Comparison of ENCODE assay signal across 12 mouse cellular contexts in genomic region chr17:63937886-63938285, GRCm38 (mm10).
A peak's percentile ranks its signal among the peaks of the same experiment; 100 is the strongest.
DNase-seq lines count a peak whose midpoint lies in the region; ATAC-seq lines count a peak whose summit lies in the region.
"Had no signal": no experiment of that assay in that cellular context is flagged by ENCODE, and none has a peak within 500 bp of the region (broad histone marks: within the 10 kb centered on the region; RNA-seq: fewer than 3 reads in every experiment).

No protein-coding gene starts in this region.

- H3K4me2 ChIP-seq in forebrain, embryonic 14.5 days (ENCODE audit: low read length) = no peak overlapping the region
- H3K4me2 ChIP-seq in forebrain, embryonic 16.5 days (ENCODE audit: low read length) = no peak overlapping the region
- no peak overlapping the region for H3K4me2 ChIP-seq in midbrain, embryonic 12.5 days (replicated peaks)
- no peak overlapping the region for H3K4me2 ChIP-seq in midbrain, embryonic 16.5 days (ENCODE audit: low read length)
- no peak overlapping the region for H3K4me2 ChIP-seq in kidney, embryonic 15.5 days
- H3K4me2 ChIP-seq: hindbrain, embryonic 15.5 days; lung, embryonic 15.5 days had no signal

- no peak overlapping the region for H3K4me3 ChIP-seq in forebrain, embryonic 14.5 days (ENCODE audit: low read depth, low read length)
- no peak overlapping the region for H3K4me3 ChIP-seq in forebrain, embryonic 16.5 days (replicated peaks; ENCODE audit: low read length)
- no peak overlapping the region for H3K4me3 ChIP-seq in midbrain, embryonic 12.5 days
- H3K4me3 ChIP-seq in midbrain, embryonic 16.5 days (ENCODE audit: low read depth, low read length) = no peak overlapping the region
- H3K4me3 ChIP-seq in kidney, embryonic 15.5 days (replicated peaks) = no peak overlapping the region
- H3K4me3 ChIP-seq: hindbrain, embryonic 15.5 days; lung, embryonic 15.5 days had no signal

- H3K27me3 ChIP-seq in forebrain, embryonic 14.5 days (replicated peaks; ENCODE audit: control insufficient read depth, insufficient read depth, low read length) = no peaks in the 10 kb centered on the region
- no peaks in the 10 kb centered on the region for H3K27me3 ChIP-seq in forebrain, embryonic 16.5 days (replicated peaks; ENCODE audit: control insufficient read depth, insufficient read depth, low read length)
- H3K27me3 ChIP-seq in midbrain, embryonic 12.5 days = no peaks in the 10 kb centered on the region
- no peaks in the 10 kb centered on the region for H3K27me3 ChIP-seq in midbrain, embryonic 16.5 days (ENCODE audit: control insufficient read depth, insufficient read depth, low read depth, low read length)
- H3K27me3 ChIP-seq in kidney, embryonic 15.5 days = no peaks in the 10 kb centered on the region
- H3K27me3 ChIP-seq: hindbrain, embryonic 15.5 days; lung, embryonic 15.5 days had no signal

- H3K9ac ChIP-seq in forebrain, embryonic 14.5 days (ENCODE audit: low read length) = no peak overlapping the region
- H3K9ac ChIP-seq in forebrain, embryonic 16.5 days (replicated peaks; ENCODE audit: low read depth, low read length) = no peak overlapping the region
- H3K9ac ChIP-seq in midbrain, embryonic 12.5 days (replicated peaks) = no peak overlapping the region
- no peak overlapping the region for H3K9ac ChIP-seq in midbrain, embryonic 16.5 days (ENCODE audit: low read depth, low read length)
- no peak overlapping the region for H3K9ac ChIP-seq in kidney, embryonic 15.5 days
- H3K9ac ChIP-seq: hindbrain, embryonic 15.5 days; lung, embryonic 15.5 days had no signal

- peak; percentile 18; the same call in 1 of the 2 replicates for ATAC-seq in forebrain, embryonic 14.5 days
- ATAC-seq in forebrain, embryonic 16.5 days = no peak
- peak; percentile 54; the same call in 1 of the 2 replicates for ATAC-seq in midbrain, embryonic 12.5 days (ENCODE audit: low FRiP score, low read depth)
- no peak for ATAC-seq in midbrain, embryonic 16.5 days
- ATAC-seq in kidney, embryonic 15.5 days (replicated peaks; ENCODE audit: low FRiP score) = peak; percentile 83

- H3K27ac ChIP-seq in forebrain, embryonic 14.5 days (ENCODE audit: low read depth, low read length) = no peak overlapping the region
- no peak overlapping the region for H3K27ac ChIP-seq in forebrain, embryonic 16.5 days (ENCODE audit: low read length)
- no peak overlapping the region for H3K27ac ChIP-seq in midbrain, embryonic 12.5 days (replicated peaks)
- no peak overlapping the region for H3K27ac ChIP-seq in midbrain, embryonic 16.5 days (ENCODE audit: low read length)
- H3K27ac ChIP-seq in kidney, embryonic 15.5 days = no peak overlapping the region
- H3K27ac ChIP-seq: hindbrain, embryonic 15.5 days; lung, embryonic 15.5 days; stomach, postnatal 0 days had no signal

- H3K36me3 ChIP-seq in forebrain, embryonic 14.5 days (ENCODE audit: control insufficient read depth, insufficient read depth, low read length) = peaks cover 7% of the 10 kb centered on the region; the same call in 1 of the 2 replicates
- H3K36me3 ChIP-seq in forebrain, embryonic 16.5 days (ENCODE audit: control insufficient read depth, insufficient read depth) = 0 out of 2 replicates have a peak, but pooled peaks cover 2% of the 10 kb centered on the region
- peaks cover 10% of the 10 kb centered on the region; the same call in 1 of the 2 replicates for H3K36me3 ChIP-seq in midbrain, embryonic 12.5 days
- no peaks in the 10 kb centered on the region for H3K36me3 ChIP-seq in midbrain, embryonic 16.5 days (ENCODE audit: control insufficient read depth, insufficient read depth, low read length)
- H3K36me3 ChIP-seq in kidney, embryonic 15.5 days = peaks cover 13% of the 10 kb centered on the region
- H3K36me3 ChIP-seq: lung, embryonic 15.5 days had no signal

- DNase-seq in forebrain, embryonic 14.5 days (ENCODE audit: low spot score) = no peak
- DNase-seq in spleen, postnatal 36 days (ENCODE audit: low spot score in 2 of 2) = no peak
- DNase-seq in layer of hippocampus, postnatal 10 days (ENCODE audit: low spot score in 2 of 2) = no peak
- DNase-seq in adrenal gland, postnatal 14 days = no peak
- DNase-seq: cerebellum, adult 11 months had no signal

- no peaks in the 10 kb centered on the region for H3K9me3 ChIP-seq in forebrain, embryonic 14.5 days (replicated peaks; ENCODE audit: control insufficient read depth, low read length)
- no peaks in the 10 kb centered on the region for H3K9me3 ChIP-seq in forebrain, embryonic 16.5 days (ENCODE audit: control insufficient read depth, low read length)
- no peaks in the 10 kb centered on the region for H3K9me3 ChIP-seq in midbrain, embryonic 12.5 days
- H3K9me3 ChIP-seq in midbrain, embryonic 16.5 days (replicated peaks; ENCODE audit: control insufficient read depth, low read length, poor library complexity, severe bottlenecking) = no peaks in the 10 kb centered on the region
- no peaks in the 10 kb centered on the region for H3K9me3 ChIP-seq in kidney, embryonic 15.5 days (replicated peaks)
- H3K9me3 ChIP-seq: hindbrain, embryonic 15.5 days; lung, embryonic 15.5 days had no signal

- 60% methylated on average over 18 of the region's 18 CpGs for WGBS in forebrain, embryonic 14.5 days
- 60% methylated on average over 18 of the region's 18 CpGs for WGBS in forebrain, embryonic 16.5 days
- WGBS in midbrain, embryonic 12.5 days = 59% methylated on average over 18 of the region's 18 CpGs
- 50% methylated on average over 18 of the region's 18 CpGs for WGBS in midbrain, embryonic 16.5 days
- 58% methylated on average over 18 of the region's 18 CpGs for WGBS in kidney, embryonic 15.5 days

- H3K4me1 ChIP-seq in forebrain, embryonic 14.5 days (ENCODE audit: control insufficient read depth, insufficient read depth, low read length) = no peaks in the 10 kb centered on the region
- H3K4me1 ChIP-seq in forebrain, embryonic 16.5 days (replicated peaks; ENCODE audit: control insufficient read depth, insufficient read depth, low read length) = no peaks in the 10 kb centered on the region
- H3K4me1 ChIP-seq in midbrain, embryonic 12.5 days = no peaks in the 10 kb centered on the region
- no peaks in the 10 kb centered on the region for H3K4me1 ChIP-seq in midbrain, embryonic 16.5 days (ENCODE audit: control insufficient read depth, insufficient read depth, low read length)
- no peaks in the 10 kb centered on the region for H3K4me1 ChIP-seq in kidney, embryonic 15.5 days
- H3K4me1 ChIP-seq: hindbrain, embryonic 15.5 days; lung, embryonic 15.5 days had no signal

Comparison
In these comparisons a context has a peak if more than half of its experiments do, and no peak if none do; other contexts are left out.
1. ATAC-seq: peak in forebrain, embryonic 14.5 days (single experiment), midbrain, embryonic 12.5 days (single experiment) and kidney, embryonic 15.5 days (single experiment); none in forebrain, embryonic 16.5 days (single experiment) and midbrain, embryonic 16.5 days (single experiment).